Mouse (Mus musculus): ENCODE measurements around the gene Pitpnb.
A peak's percentile ranks its signal among the peaks of the same experiment; 100 is the strongest.

Pitpnb gene

DNA sequence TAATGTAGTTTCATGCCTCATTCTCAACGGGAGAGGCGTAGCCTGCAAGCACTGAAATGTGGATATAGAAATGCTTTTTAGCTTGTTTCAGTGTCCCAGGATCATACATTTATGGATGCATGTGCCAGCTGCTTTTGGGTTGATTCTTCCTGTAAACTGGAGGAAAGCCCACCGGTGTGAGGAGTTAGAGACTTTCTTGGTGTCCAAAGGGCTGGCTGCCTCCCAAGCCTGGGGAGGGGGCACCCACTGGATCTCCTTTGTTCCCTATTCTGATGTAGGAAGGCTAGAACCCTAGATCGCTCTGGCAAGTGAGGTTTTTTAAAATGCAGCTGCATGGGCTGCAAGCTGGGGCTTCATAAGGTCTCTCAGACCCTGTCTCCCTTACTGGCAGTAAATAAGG, 93.1 kb downstream of the Pitpnb start:
- no peak for DNase-seq

DNA sequence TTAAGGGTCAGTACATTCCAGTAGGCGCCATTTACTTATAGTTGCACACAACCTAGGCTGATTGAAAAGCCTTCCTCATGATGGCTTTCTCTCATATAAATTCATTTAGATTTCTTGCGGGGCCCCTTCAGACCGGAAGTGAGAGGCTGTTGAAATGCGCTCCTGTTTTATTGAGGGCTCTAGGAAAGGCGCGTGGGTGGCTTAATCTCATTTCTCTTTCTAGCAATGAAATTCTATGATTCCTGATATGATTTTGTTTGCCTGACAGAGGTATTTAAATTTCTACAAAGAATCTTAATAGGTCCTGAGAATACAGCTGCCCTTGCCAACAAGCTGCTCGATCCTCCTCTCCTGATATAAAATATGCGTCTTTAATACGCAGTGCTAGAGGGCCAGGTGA, 95.2 kb downstream of the Pitpnb start:
- no peak for DNase-seq

DNA sequence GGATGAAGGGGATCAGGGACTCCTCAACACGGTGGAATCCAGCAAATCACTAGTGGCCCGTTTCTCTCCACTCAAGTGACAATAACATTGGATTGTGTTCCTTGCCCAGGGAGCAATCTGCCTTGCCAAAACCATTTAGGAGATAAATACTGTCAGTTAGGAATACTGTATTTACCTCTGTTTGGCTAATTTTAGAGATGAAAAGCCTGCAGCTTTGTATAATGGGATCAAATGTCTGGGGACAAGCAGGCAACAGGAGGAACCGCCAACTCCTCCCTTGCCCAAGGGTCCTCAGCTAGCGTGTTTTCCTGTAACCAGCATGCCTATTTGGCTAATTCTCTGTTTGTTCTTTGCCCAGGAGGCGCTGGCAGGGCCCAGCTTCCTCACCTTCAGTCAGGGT, 95.7 kb downstream of the Pitpnb start:
- DNase-seq: no peak

DNA sequence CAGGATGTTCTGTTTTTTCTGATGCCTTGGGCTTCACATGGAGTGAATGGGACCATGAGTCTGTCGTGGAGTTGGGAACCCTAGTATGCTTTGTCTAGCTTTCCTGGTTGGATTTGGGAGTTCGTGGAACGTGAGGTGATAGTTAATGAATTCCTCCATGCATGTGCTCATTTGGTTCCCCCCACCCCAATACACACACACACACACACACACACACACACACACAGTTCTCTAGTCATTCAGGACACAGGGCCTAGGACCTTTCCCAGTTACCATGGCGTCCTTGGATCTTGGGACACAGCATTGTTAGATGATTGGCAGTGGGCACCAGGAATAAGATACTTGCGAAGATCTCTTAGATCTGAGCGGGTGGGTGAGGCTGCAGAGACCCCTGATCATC, 98.3 kb downstream of the Pitpnb start:
- DNase-seq: no peak

DNA sequence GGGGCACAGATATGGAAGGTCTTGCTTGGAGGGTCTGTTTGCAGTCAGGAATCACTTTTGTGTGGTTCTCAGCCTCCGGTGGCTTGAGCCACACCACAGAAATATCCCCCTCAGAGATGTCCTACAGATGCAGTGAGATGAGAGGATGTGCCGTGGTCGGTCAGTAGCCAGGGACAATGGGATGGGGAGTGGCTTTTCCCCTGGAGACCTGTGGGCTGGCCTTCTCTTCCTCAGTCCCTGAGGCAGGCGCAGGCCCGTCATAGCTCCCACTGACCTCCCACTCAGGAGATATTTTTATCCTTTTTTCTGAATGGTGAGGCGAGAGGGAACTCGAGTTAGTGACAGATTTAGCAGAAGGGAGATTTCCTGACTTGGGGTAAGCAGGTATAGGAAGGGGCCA, 99.2 kb downstream of the Pitpnb start:
- DNase-seq: no peak

DNA sequence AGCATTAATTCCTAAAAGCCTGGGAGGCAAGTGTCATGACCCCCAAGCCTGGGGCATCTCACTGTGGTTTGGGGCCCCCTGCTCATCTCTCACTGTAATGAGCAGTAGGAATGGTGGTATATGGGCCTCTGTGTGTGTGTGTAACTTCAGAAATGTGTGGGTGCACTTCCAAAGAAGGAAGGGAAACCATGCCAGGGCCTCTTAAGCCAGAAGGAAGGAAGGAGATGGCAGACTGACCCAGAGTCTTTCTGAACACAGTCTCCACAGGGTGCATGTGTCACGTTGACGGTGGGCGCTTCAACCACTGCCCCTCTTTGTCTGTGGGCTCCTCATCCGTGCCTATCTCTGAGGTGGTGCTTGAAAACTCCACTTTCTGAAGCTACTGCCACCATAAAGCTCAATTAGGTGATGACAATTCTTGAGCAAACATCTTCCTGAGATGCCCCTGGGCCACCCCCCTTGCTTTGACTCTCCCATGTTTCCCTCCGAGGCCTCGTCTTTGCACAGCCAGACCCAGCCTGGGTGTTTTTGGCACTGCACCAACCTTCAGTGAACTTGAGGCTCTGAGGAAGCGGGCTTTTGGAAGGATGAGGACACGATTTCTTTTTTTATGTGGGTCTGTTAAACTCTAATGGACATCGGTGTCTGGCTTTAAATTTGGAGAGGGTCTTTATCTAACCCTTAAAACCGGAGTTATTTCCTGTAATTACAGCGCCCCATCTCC, 100.6 kb downstream of the Pitpnb start:
- DNase-seq: no peak

DNA sequence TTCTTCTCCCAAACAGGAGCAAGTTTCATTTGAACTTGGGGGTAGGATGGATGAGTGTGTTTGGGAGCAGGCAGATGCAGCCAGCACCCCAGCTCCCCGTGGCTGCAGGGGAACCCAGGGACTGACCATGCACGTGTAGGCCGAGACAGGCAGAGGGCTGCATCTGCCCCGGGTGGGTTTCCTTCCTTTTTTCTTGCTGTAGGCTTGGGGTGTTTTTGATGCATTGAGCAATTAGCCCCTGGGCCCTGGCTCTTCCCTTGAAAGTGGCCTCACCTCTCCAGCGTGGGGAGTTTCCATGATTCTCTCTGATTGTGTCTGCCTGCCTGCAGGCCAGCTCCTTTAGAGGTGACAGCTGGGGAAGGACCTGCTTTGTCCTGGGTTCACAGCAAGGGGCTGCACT, 102.3 kb downstream of the Pitpnb start:
- DNase-seq: no peak

DNA sequence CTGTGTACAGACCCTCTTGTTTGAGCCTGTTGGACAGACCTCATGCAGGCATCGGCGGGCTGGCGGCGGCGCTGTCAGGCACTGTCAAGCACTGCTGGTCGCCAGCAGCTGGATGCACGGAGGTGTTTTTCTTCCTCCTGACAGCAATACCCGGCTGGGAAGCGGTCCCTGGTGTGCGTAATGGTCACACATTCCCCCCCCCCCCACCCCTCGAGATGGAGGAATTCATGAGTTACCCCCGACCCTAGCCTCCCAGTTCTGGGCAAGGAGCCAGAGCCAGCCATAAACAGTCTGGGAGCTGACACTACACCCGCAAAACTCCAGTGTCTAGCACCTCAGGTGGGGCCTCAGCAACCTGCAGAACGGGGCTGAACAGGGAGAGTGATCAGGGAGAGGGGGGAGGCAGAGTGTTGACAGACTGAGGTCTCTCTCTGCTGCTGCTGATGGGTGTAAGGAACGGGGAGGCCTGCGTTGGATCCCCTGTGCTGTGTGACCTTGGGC, 103.8 kb downstream of the Pitpnb start:
- no peak for DNase-seq

DNA sequence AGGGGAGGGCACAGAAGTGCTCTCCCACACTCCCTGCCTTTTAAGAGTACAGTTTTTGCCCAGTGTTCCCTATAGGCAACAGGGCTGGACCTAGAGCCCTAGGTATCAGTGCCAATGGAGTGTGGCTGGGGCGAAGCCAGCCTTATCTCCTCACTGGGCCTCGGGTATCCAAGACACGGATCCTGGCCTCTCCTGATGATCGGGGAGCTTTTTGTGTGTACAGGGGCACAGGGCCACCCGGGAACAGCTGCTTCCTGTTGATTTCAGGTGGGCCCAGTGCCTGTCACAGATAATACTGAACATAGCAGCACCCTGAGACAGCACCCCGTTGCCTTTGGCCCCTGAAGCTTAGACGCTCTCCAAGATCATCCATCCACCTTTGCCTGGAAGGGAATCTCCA, 105.7 kb downstream of the Pitpnb start:
- DNase-seq: peak; percentile 39

DNA sequence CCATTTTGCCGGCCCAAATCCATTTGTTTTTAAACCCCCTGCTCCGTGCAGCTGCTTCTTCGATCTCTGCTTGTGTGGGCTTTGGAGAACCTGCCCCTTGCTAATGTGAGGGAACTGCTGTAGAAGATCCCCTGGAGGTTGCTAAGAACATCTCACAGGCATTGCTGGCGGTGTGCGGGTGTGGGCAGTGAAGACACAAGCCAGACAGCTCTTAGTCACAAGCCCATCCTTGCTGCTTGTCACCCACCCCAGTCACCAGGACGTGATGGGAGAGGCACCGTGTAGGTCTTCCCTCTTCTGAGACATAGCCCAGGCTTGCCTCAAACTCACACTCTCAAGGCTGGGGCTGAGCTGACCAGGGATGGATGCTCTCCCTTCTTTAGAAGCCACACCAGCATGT, 106.6 kb downstream of the Pitpnb start:
- DNase-seq: no peak

Measured in thymus, postnatal 4 days (tissue).